Mouse (Mus musculus) heart, postnatal 25 days (tissue): ENCODE measurements around the gene Swap70. TPM values are rescaled to one million over a fixed set of nuclear protein-coding genes. Genes with fewer than 3 reads are reported as not detected.

Experiments used
- DNase-seq: peaks from one replicate; pipeline ENCODE4 v3.0.0; 2022; ENCODE audit warnings: low spot score
- intact Hi-C: fragments of 180-260 bp; cut with DNase I; formaldehyde crosslinking; loops from one replicate; pipeline ENCODE4 v1.15.1; 2025
- total RNA-seq, 2 experiments: library from RNA; stranded (reverse); gene quantifications; 2 replicates each; pipeline ENCODE4 v1.2.3; 2021

Gene Swap70
- total RNA-seq, 2 experiments from 2014 or later, result 12.7 to 14.3 TPM

DNA sequence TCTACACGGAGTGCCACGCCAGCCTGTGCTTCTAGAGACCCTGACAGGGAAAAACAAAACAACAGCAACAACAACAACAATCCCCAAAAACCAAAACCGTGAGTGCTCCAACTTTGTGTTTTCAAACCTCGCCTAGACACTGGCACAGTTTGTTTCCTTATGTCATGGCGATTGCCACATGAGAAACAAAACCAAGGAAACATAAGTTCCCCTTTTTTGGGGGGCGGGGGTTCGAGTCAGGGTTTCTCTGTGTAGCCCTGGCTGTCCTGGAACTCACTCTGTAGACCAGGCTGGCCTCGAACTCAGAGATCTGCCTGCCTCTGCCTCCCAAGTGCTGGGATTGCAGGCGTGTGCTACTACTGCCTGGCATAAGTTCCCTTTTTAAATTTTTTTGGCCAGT is 46.5 kb downstream of the Swap70 start:
- intact Hi-C loops, result loop anchor here (2.0 to 10.0 kb wide), 2 partner anchors 49 to 293 kb away; no protein-coding TSS in a partner anchor

DNA sequence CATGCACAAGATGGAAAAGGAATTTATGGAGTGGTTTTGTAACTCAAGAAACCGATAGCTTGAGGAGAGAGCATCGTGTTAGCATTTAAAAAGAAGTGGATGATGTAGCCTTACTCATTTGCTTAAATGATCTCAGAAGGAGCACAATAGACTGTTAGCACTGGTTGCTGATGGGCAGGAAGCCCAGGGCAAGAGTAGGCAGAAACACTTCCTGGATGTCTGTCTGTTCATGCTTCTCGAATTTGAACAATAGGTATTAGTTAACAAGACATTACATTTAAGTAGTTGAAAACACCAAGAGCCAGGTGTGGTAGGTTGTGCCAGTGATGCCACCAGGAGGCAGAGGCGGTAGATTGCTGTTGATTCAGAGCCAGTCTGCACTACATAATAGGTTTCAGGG is 47.0 kb downstream of the Swap70 start:
- DNase-seq, result no peak
- intact Hi-C loops, result loop anchor here (10.0 kb wide), 1 partner anchor 294 kb away; no protein-coding TSS in a partner anchor

More for the DNA sequence above, 46.5 kb downstream of the Swap70 start:
- no peak for DNase-seq

DNA sequence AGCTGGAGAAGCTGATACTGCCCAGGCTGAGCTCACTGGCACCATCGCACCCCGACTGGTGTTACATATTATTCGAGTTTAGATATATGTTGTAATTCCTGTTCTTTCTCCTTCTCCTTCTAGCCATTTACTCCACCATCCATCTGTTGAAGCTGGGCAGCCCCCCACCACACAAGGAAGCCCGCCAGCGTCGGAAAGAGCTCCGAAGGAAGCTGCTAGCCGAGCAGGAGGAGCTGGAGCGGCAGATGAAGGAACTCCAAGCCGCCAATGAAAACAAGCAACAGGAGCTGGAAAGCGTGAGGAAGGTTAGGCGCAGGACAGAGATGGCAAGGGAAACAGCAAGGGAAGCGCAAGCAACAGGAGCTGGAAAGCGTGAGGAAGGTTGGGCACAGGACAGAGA is 48.3 kb downstream of the Swap70 start:
- DNase-seq, result no peak
- intact Hi-C loops, result loop anchor here (10.0 kb wide), 1 partner anchor 295 kb away; no protein-coding TSS in a partner anchor

DNA sequence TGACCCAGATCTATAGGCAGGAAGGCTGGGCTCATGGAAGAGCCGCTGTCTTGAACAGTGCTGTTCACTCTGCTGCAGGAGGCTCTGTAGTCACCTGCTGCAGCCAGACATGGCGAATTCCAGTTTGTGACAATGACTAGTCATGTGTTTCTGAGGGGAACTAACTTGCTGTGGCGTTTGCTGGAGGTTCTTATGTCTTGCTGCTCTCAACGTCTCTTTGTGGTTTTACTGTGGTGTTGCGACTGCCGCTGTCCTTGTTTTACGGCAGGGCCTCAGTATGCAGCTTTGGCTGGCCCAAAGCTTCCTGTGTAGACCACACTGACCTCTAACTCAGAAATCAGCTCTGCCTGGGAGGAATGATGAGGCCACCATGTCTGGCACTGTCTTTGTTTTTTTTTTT is 48.9 kb downstream of the Swap70 start:
- DNase-seq, result no peak
- intact Hi-C loops, result no loop called here

DNA sequence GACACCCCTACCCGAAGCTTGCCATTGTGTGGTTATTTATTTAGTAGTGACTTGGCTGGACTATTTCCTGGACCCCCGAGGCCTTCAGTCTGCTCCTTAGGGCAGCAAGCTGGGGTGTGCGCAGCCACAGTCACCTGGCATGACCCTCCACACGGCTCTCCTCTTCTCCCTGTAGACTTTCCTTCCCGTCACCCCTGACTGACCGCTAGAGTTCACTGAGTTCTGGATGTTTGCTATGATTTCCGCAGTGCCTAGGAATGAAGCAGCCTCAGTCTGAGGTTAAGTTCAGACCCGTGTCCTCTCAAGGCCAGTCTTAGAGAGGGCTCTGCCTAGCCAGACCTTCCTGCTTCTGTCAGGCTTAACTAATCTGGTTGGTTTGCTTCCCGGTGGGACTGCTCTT is 50.3 kb downstream of the Swap70 start:
- no peak for DNase-seq
- intact Hi-C loops, result no loop called here

DNA sequence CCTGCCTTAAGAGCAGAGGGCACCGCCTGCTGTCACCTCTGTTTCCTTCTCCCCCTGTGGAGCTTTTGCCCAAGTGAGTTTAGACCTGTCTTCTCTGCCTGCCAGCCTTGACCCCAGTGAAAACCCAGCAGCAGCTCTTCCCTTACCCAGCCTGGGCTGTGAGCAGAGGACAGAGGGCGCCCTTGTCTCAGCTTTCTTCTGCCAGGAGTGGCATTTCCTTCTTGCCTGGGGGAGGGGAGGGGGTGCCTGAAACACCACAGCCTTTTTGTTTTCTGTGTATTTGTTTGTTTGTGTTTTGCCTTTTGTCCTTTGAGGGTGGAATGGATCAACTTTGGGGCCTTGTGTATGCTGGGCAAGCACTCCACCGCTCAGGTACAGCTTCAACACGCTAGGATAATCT is 50.9 kb downstream of the Swap70 start:
- intact Hi-C loops, result no loop called here
- DNase-seq, result no peak

DNA sequence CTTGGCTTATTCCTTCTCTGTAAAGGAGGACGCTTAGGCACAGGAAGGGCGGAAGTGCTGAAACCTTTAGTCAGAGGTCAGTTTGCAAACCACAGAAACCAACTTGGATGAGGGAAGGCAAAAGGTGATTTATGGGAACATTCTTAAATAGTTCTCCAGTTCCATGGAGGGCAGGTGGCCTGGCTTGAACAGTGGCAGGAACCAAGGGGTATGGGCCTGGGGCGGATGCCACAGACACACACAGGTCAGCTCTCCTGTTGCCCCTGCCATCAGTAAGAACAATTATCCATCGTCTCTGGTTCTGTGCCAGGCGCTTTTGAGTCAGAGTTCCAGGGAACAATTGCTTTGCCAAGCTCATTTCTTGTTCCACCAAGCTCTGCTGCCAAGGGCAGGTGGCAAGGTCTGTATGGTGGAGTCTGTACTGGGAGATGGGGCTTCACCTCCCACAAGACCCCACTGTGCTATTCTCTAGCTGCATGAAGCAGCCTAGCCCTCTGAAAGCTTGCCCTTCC is 56.3 kb downstream of the Swap70 start:
- intact Hi-C loops, result no loop called here
- no peak for DNase-seq

DNA sequence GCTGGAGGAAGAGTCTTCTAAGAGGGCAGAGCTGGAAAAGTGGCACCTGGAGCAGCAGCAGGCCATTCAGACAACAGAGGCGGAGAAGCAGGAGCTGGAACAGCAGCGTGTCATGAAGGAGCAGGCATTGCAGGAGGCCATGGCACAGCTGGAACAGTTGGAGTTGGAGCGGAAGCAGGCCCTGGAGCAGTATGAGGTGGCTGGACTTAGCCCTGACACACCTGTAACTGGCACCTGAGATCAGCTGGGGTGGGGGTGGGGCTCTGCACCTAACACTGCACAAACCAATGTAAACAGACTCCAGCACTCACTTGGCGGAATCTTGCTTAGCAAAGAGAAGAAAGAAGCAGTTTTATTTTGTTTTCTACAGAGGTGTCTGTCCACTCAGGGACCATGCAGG is 57.7 kb downstream of the Swap70 start:
- intact Hi-C loops, result no loop called here
- no peak for DNase-seq

DNA sequence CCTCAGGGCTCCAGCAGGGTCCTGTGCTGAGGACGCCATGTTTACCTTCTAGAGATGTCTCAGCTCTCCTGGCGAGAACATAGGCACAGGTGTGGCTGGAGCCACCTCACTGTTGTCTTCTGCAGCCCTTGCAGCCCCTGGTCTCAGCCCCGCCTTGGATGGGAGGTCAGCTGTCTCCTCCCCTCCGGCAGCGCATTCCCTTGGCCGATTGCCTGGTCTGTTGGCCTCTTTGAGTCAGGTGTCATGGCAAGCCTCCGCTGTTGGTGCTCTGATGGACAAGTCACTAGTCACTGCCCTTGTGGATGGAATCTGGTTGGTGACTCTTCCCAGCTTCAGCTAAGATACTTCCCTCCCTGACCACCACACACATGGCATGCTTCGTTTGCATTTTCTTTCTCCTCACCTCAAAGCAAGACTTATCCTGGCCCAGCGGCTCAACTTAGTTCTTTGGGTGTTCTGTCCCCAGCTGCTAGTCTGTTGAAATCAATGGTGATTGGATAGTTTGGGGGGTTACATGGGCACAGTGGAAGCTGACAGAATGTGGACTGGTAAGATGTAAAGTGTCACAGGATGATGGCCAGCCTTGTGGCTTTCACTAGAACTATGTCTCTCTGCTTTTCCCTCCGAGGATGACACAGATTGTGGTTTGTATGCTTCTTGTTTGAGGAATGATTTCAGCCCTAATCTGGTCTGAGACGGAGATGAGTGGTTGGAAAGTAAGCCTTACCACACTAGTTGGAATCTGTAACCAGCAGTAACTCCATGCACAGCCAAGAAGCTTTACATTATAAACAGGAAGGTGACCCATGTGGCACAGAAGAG is 60.1 kb downstream of the Swap70 start:
- intact Hi-C loops, result no loop called here
- no peak for DNase-seq

DNA sequence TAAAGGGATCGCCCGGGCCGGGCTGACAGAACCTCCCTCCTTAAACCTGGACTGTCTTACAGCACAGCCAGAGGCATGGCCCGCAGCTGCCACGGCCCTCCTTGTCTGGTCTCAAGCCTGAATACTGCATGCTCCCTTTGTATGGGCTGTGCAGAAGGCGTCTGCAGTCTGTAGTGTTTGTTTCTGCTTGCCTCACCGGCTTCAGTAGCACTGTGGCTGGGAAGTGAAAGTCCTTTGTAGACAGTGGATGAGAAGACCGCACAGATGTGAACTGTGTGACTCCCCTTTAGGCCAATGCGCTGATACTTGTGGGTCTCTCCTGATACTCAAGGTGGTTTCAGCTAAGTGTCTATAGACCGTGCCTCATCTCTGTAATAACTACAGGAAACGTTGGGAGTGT is 61.3 kb downstream of the Swap70 start:
- DNase-seq, result no peak
- intact Hi-C loops, result no loop called here

DNA sequence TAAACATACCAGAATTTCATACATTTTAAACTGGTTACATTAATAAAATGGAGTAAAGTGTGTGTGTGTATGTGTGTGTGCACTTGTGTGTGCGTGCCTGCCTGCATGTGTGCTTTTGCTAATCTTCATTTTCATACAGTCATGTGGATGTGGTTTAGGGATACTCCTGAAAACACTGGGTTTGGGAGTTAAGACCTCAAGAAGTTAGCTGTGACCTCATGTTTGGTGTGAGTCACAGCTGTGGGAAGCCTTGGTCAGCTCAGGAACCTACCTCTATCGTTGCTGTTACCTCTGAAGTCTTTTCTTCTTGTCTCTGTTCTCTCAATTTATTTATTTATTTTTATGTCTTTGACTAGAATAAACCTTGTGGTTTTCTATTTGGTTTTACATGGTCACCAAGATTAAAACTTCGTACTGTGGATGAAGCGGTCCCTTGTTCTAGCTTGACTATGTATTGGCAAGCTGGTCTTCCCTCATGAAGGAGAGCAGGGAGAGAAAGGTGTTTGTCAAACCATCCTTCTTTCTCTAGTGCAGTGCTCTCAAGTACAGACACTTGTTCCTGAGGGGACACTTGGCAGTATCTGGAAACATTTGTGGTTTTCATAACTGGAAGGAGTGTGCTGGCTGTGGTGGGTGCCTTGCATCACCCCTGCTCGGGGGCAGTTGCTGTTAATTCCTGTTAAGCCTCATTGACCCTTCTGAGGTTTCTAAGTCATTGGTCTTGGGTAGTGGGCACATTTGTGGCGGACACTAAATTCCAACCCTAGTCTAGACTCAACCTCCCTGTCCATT is 62.2 kb downstream of the Swap70 start:
- intact Hi-C loops, result no loop called here
- no peak for DNase-seq

DNA sequence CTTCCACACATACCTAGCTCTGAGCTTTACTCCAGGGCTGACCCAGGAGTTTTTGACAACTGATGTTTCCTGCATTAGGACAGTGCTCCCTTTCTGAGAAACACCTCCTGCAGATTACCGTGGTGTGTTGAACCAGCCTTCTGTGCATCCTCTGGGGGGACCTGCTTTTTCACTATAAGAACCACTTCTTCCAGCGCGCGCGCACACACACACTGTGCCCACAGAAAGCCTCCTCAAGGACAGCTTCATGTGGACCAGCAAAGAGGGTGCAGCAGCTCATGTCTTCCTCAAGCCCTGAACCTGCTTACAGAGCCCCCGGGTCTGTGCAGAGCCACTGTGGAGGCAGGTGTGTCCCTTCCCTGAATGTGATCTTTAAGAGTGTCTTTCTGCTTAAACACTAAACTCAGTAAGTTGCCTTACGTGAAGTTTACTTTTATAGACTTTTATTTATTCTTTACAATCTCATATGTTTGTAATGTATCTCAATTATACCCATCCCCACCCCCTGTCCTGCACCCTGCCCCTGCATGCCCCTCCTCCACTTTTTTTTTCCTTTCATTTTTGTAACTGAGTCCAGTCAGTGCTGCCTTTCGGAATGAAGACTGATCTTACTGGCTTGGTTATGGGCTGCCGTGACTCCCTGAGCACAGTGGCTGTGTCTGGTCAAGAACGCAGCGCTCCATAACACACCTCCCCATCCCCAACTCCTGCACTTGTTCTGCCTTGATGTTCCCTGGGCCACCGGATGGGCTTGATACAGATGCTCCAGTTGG is 63.8 kb downstream of the Swap70 start:
- DNase-seq, result no peak
- intact Hi-C loops, result loop anchor here (5.0 kb wide), 3 partner anchors 262 to 517 kb away; no protein-coding TSS in a partner anchor

DNA sequence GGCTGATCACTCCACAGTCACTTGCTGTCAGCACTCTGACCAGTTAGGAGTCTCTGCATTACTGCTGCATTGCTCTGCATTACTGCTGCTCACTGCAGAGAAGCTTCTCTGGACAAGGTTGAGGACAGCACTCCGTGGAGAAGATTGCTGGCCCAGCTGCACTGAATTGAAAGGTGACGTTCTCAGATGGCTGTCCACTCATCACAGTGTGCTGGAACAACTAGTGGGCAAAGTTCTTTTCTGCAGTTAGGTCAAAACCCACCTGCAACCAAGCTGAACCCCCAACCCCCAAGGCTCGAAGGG is 64.3 kb downstream of the Swap70 start:
- intact Hi-C loops, result loop anchor here (1.0 to 5.0 kb wide), 4 partner anchors 262 to 517 kb away; no protein-coding TSS in a partner anchor

DNA sequence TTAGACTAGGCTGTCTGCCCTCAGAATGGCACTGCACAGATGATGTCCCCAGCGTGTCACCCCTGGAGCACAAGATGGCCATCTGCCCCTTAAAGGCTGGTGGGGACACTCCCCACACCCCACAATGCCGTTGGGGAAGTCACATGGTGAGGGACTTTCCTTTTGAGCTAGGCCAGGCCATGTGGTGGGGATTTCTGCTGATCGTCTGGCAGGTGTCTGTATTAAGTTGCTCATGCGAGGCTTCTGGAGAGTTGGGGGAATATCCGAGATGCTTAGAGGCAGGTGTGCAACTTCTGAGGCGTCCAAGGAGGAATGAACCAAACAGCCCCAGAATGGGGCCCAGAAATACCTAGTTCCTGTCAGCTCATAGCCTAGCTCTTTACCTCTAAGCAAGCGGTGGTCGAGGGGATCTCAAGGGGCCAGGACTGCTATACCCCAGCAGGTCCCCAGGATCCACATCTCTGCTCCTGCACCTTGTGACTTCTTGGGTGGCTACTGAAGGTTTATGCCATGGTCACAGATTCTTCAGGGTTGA is 64.8 kb downstream of the Swap70 start:
- DNase-seq, result no peak
- intact Hi-C loops, result loop anchor here (1.0 to 5.0 kb wide), 4 partner anchors 261 to 516 kb away; no protein-coding TSS in a partner anchor

More for the DNA sequence above, 64.3 kb downstream of the Swap70 start:
- no peak for DNase-seq

DNA sequence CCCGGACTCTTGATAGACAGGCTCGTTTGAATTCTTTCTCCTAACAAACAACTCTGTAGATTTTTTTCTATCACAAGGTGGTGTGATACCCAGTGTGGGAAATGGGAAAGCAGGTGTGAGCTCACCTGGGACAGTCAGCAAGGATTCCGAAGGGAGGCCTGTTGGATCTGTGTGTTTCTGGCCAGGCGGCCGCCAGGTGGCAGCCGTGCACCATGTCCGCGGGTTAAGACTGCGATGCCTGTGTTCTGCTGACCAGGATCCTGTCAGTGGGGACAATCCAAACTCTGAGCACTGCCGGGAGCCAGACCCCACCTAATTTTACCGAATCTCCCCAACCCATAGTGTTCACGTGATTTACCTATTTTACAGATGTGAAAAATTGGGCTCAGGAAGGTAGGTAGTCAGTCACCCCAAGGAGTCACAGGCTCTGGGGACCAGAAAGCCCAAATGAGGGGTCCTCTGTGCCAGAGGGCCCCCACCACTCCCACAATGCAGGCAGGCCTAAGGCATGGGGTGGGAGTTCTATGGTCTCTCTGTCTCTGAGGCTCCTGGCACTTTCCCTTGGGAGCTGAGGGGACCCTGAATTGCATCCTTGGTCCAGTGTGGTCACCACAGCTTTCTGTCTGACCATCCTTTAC is 65.4 kb downstream of the Swap70 start:
- intact Hi-C loops, result loop anchor here (1.0 to 5.0 kb wide), 5 partner anchors 144 to 515 kb away; no protein-coding TSS in a partner anchor
- DNase-seq, result peak; percentile 66

DNA sequence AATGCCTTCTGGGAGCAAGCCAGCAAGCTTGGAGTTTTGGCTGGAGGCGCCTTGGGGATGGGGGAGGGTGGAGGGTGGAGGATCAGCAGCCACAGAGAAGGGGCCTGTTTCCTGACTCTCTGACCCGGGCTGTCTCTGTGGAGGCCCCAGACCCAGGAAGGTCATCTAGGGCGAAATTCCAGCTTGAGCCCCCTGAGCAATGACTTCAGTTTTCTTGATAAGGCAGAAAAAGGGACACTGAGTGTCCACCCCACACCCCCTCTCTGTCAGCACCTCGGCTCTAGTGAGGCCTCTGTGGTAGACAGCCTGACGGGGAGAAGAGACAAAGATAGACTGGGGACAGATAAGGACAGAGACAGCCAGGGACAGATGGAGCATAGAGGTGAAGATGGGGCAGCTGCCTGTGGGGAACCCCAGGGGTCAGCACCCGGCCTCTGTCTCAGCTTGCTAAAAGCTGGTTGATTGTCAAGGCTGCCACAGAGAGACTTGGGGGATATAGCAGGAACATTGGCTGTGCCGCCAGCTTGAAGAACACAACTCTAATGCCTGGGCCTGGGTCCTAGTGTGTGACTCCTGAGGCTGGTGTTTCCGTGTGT is 66.1 kb downstream of the Swap70 start:
- peak; percentile 41 for DNase-seq
- intact Hi-C loops, result loop anchor here (1.0 to 5.0 kb wide), 4 partner anchors 144 to 515 kb away; no protein-coding TSS in a partner anchor

DNA sequence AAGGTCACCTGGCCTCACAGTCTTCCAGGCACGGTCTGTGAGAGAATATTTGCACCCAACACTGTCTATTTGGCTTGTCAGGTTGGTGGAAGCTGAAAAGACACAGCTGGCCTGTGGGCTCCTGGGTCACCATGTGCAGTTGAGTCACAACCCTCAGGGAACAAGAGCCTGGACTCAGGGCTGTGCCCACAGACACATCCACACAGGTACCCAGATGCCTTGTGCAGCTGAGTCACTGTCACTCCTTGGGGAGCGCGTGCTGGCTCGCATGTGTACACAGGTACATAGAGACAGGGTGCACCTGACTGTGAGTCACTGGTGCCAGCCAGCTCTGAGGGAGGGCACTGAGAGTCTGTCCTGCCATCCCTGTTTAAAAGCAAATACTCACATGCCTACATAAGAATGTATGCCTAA is 66.7 kb downstream of the Swap70 start:
- intact Hi-C loops, result loop anchor here (5.0 kb wide), 3 partner anchors 259 to 514 kb away; no protein-coding TSS in a partner anchor
- peak; percentile 21 for DNase-seq

DNA sequence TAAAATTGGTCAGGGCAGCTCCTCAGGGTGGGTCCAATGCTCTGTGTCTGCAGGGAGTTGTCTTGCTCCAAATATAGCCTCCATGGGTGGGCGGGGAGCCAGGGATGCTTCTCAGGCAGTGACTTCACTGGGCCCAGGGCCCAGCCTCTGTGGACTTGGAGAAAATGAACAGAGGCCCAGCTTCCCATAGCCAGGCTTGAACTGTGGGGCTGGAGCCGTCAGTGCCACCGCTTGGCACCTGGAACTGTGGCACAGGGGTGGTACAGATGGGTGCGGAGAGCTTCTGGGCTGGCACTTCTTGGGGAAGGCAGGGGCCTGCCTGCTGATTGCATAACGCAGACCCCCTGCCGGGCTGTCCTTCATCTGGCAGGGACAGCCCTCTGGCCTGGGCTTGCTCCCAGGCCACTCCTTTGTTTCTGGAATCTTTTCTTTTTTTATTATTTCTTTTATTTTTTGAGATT is 67.2 kb downstream of the Swap70 start:
- DNase-seq, result peak; percentile 75
- intact Hi-C loops, result loop anchor here (5.0 kb wide), 3 partner anchors 259 to 514 kb away; no protein-coding TSS in a partner anchor
